In the genomic region with DNA sequence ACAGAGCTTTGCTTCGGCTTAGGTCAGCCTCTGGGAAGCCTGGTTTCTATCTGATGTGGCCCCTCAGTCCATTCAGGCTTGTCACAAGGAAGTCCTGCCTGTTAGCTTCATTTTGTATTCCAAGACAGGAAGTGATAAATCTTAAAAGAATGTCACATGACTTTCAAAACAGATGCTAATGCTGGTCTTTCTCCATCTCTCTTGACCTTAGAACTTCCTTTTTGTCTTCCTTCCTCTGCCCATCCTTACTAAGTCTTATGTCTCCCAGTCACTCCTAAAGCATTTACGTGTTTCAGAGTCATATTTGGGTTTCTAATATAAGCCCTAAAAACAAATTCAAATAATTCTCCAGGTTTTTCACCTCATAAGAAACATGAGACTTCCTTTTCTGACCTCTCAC, we compare ENCODE assay signal across 1 mouse cellular context.
TF ChIP-seq lines count a peak whose summit lies in the region.

No protein-coding gene starts in this region.

TF ChIP-seq in MEL, 35 proteins besides CTCF, POLR2A, EP300 and RAD21:
- TF ChIP-seq MYC (IDR thresholded peaks at IDR 0.05; ENCODE audit: low read depth, low read length) (no peak), USF1 (IDR thresholded peaks at IDR 0.05; ENCODE audit: low read depth, low read length) (0 out of 2 replicates have a peak, but pooled peaks have one; percentile 38)
